Mouse (Mus musculus): Measurements from ENCODE around the gene Spi1.

The Spi1 gene

DNA sequence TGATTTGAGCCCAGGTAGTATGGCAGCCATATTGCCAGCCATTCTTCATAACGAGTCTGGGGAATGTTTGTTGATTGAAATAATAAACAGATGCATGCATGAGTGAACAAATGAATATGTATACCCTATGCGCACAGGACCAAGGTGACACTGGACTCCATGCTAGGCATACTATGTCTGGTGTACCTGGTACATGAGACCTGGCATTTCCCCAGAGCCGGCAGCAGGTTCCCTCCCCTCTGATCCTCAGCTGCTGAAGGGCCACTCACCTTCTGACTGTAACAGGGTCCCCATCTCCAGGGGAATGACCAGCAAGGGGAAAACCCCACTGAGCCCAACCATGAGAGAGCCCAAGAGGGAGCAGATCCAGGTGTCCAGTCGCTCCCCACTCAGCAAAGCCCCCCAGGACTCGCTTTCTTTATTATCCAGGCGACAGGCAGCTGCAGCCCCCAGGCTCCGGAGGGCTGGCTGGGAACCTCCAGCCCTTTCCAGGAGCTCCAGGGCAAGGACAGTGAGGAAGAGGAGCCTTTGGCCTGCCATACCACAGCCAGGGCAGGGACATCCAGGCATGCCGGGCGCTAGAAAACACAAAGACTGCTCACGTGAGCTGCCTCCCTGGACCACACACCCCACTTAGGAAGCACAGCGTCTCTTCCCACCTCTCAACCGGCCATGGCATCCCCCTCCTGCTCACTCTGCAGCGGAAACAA is 13.9 kb upstream of the Spi1 start:
- no peak for DNase-seq (ENCODE audit: low spot score)

DNA sequence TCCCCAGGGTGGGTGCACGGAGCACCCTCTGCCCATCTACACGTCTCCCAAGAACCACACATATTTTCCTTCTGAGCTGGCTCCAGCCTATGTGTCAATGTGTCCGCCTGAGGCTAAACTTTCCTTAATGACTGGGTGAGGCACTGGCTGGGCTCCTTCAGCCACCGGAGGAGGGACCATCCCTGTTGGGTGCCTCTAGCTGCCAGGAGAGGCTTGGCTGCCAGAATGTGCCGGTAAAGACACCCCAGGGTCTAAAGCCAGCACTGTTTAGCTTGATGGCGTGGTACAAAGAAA is 13.4 kb upstream of the Spi1 start:
- no peak for DNase-seq (ENCODE audit: low spot score)

DNA sequence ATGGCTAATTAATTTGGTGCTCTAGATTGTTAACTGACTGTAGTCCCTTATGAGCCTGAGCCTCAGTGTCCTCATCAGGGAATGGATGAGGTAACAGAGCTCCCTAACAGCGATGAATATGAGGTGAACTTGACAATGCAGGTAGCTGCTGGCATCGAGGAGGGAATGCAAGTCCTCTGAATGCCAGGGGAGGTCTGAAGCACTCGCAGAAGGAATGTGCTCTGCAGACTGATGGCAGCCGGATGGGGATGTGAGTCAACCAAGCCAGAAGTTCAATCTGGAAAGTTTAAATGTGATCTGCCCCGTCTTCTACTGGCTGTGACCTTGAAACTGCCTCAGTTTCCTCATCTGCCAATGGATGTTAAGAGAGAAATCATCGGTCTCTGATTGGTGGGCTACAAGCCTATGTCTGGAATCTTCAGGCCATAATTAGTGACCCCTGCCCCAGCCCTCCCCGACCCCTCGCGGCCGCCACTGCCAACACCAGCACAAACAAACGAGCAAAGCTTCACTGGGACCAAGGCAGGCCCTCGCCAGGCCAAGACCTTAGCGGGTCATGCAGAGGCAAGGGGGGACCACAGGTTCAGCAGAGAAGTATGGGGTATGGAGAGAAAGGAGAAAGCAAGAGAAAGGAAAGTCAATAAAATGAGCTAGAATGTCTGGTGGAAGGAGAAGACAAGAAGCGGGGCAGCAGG is 12.7 kb upstream of the Spi1 start:
- peak; percentile 30 for DNase-seq (ENCODE audit: low spot score)

DNA sequence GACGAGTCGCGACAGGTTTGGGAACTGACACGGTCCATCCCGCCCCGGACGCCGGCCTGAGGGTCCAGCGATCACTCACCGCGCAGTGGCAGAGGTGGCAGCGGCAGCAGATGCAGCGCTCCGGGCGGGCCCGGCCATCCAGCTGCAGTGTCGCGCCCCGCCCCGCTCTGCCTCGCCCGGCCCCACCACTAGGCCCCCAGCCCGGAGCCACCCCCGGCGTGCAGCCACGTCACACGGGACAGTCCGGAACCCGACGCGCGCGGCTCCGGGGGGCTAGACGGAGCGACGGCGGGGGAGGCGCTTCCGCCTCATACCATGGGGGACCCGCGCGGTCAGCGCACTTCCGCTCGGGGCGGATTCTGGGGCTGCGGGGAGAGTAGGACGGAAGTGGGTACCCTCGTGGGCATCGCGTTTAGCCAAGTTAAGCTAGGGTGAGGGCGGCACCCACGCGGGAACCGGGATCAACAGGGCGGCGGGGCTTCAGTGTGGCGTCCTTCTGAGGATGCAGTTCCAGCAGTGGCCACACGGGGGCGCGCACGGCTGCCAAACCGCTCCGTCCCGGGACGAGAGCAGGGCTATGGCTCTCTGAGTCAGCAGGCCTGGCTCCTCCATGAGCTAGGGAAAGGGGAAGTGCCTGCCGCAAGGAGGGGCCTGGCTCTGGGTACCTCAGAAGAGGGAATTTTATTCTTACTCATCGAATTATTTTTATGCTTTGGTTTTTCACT is 12.0 kb upstream of the Spi1 start, which contains the start of gene Slc39a13:
TSS of gene Slc39a13 (minus strand) at position 342 of the 725 bp plus-strand sequence.
- DNase-seq (ENCODE audit: low spot score), result peak; percentile 97

DNA sequence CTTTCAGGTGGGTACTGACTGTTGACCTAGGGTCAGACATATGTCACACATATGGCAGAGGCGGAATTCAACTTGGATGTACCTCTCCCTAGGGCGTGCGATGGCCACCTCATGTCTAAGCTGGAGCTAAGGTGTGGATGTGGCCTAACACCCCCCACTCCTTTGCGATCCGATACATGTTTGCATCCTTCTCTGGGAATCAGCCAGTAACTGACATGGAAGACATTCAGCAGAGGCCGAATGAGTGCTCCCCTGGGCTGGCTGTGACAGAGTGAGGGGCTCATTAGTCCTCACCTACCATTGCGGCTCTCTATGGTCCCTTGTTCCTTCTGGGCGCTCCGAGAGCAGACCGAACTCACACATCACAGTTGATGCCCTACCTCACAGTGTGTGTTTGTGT is 11.1 kb upstream of the Spi1 start:
- DNase-seq (ENCODE audit: low spot score), result no peak

DNA sequence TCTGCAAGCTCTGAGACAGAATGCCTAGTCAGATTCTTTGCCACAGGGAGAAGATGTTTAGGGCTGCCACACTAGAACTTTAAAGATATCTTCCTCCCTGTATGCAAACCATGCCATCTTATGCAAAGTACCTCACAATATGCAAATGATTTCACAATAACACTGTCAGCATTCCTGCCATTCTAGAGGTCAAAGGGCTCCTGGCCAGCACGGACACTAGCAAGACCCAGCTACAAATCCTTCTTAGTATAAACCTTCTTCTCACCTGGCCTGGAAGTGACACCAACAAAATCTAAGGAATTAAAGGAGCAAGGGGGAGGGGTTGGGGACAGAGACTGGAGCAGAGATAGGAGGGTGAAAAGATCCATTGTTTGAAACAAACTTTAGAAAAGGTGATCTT is 10.1 kb upstream of the Spi1 start:
- no peak for DNase-seq (ENCODE audit: low spot score)

DNA sequence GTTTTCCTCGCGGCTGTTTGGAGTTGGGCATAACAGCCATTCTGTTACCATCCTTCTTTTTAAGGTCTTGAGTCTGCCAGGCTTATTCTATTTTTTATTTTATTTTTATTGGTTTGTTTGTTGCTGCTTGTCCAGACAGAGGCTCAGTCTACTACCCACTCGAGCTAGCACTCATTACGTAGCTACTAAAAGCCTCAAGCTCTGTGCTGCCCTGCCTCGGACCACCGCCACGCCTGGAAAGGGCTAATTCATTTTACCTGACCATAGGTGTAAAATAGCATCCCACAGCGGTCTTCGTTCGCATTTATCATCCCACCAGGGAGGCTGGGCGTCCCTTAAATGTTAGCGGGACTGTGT is 4.3 kb upstream of the Spi1 start:
- DNase-seq (ENCODE audit: low spot score), result no peak

DNA sequence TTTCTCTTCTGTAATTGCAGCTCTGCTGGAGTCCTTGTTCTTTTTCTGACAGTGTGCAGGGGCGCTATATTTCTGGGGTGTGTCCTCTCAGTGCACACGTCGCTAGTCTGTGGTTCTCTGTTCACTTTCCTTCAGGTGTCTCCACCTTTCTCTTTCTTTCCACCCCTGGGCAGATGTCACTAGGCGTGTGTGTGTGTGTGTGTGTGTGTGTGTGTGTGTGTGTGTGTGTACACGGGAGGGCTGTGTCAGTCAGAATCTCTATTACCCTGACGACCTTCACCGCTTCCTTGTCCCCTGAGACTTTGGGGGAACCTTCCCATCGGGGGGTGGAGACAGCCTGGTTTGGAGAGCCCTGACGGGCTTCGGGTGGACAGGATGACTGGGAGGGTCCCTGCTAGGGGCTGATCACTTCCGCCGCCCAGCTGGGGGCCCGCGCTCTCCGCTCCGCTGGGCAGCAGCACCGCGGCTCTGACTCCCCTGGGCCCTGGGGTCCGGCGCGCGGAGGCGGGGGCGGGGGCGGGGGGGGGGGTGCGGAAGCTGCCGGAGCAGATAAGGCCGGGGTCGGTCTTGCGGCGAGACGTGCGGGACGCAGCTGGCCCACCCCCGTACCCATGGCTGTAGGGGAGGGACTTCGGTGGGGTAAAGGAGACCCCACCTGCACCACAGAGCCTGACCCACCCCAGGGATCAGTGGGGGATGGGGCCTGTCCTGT is 3.7 kb upstream of the Spi1 start:
- no peak for DNase-seq (ENCODE audit: low spot score)

DNA sequence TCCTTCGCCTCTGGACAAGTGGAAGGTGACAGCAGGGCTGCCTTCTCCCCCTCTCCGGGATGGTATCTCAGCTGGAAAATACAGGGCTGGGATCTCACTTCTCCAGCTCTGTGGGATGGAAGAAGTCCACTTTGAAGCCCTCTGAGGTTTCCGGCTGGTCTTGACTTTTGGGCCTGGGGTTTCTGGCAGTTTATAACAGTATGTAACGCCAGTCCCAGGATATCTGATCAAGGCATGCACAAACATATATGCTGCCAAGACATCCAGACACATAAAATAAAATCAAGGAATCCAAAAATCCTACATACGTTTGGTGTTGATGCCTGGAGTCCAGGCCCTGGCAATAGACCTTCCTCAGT is 3.2 kb upstream of the Spi1 start:
- DNase-seq (ENCODE audit: low spot score), result no peak

DNA sequence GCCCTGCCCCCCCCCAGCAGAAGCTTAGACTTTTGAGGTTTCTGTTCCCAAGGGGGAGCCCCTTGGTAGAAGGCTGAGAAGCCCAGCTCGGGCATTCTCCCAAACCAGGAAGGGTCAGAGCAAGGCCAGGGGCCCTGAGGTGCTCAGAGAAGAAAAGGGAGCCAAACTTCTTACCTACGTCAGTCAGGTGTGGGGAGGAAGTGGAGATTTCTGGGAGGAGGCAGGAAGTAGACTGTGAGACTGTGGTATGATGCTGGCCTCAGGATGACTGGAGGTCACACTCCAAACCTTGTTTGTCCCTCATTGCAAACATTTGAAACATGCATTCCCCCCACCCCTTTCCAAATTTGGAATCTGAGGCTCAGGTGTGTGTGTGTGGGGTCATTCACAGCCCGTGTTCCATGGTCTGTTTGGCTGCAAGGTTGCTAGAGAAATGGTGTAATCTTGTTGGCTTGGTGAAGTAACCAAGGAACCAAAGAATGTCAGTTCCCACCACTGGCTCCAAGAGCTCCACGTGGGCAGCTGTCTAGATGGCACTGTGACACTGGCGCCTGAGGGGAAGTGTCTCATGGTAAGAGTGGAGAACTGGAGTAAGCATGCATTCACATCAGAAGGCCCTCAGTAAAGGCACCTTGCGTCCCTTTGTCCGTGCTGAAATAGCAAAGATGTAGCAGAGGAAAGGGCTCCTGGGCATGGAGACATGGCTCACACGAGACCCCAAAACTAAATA is 1.2 kb upstream of the Spi1 start:
- DNase-seq (ENCODE audit: low spot score), result no peak

DNA sequence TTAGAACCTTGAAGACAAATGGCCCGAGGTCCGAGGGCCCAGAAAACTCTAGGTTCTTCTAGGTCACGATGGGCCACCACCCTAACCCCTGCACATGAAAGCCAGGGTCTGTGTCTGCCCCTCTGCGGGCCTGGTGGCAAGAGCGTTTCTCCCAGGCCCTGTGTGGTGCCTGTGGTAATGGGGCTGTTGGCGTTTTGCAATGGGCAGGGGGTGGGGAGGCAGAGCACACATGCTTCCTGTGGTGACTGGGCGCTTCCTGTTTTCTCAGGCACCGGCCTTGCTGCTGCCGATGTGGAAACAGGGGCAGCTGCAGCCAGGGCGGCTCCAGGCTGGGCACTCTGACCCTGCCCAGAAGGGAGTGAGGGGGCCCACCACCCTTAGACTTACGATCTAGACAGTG is 654 bp downstream of the Spi1 start:
- no peak for DNase-seq (ENCODE audit: low spot score)

DNA sequence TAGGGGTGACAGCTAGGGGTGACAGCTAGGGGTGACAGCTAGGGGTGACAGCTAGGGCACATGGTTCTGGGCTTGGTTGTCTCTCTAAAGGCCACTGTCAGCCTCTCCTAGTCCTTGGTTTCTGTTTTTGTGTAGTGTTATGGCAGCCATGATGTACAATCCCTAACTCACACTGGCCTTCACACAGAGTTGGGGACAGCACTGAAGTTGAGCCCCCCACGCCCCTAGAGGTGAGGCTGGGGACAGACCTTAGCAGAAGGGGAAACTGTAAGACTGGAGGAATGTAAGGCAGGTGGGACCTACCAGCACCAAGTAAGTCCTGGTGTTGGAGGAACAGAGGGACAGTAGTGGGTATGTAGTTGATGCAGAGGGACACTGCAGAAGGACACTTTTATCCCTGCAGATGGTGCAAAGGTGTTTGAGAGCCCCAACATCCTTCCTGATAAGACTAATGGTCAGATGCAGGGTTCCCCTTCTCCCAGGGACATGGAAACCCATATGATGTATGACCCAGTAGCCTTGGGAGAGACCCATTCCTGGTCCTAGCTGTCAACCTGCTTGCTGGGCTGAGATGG is 1.3 kb downstream of the Spi1 start:
- no peak for DNase-seq (ENCODE audit: low spot score)

DNA sequence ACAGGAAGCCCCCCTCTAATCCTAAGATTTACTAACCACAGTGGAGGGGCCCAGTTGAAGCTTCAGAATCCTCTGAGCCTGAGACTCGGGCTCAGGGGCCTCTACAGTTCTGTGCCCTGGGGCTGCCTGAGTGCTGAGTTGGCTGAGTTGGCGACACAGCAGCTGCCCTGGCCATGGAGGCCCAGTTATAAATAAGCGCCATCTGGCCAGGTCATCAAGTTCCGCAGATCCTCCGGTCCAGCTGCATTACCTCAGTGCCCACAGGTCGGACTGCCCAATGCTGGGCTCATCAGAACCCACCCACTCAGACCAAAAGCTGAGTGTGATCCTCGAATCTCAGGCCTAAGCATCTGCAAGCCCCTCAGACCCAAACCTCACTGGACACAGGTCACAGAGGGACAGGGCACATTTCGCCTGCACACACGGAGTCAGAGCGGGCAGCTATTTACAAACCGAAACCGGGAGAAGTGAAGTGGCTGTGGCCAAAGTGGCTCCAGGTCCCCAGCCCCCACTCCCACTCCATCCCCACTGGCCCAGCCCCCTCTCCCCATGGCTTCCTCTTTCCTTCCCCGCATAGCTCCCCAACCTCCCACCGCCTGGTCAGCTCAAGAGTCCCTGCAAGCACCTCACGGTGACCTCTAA is 2.1 kb downstream of the Spi1 start:
- DNase-seq (ENCODE audit: low spot score), result no peak

DNA sequence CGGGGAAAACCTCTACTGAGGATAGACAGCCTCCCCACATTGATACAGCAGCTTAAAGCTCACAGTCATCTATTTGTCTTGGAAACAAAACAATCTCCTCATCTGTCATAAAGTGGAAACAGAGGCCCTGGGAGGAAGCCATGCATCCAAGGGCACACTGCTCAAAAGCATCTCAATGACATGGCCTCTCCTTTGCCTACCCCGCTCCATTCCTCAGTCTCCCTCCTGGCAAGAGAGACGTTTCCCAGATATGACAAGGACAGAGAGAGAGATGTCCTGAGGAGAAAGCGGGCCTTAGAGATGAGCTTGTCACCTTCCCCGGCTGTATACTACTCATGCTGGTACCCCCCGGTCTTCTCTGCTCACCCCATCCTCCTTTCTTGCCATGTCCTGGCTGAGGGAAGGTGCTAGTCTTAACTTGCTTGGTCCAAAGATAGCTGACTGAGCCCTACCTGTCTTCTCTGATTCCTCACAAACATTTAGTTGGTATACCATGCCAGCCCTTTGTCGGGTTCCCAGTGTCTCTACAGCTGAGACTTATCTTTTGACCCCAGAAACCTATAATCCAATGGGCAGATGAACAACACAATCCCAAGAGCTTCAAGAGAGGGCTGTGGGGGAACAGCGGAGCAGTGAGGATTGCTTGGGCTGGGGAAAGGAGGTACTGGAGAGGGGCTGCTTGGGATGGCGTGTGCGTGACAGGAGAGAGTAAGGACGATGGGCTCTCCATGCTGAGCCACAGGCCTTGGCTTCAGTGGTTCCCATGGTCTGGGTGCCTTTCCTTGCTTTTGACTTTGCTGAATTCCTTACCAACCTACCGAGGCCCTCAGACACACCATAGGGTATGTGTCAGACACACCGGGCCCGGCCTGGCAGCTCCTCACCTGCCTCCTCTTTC is 3.6 kb downstream of the Spi1 start:
- DNase-seq (ENCODE audit: low spot score), result no peak

DNA sequence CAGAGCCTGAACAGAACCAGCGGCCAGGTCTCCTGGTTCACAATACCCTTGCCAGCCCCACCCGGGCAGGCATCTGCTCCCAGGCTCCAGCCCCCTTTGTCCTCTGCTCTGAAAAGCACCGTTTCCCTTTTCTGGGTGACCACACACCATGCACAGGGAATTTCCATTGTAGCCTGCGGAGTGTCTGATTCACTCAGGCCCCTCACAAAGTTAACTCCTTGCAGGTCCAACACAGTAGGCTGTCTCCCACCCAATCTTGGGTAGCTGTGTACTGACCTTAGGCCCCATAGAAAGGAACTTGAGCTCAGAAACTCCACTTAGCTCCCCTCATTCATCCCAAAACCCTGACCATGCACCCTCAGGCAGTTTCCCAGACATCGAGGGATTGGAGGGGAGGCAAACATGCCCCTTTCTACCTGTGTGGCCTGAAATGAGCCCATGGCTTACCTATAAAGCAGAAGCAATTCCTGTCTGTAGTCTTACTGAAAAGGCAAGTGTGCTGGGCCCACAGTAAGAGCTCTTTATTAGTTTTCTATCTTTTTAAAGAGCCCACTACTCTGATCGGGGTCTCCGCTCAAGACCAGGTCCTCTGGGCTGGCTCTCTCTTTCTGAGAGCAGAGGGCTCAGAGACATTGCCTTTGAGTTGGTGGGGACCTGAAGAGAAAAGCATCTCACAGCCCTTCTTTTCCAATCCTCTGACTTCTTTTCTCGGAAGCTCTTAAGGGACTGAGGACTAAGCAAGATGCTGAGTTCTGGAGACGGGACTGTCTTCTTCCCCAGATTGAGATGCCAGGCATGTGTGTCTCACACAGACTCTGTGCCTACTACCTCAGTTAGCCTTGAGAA is 4.4 kb downstream of the Spi1 start:
- DNase-seq (ENCODE audit: low spot score), result no peak

DNA sequence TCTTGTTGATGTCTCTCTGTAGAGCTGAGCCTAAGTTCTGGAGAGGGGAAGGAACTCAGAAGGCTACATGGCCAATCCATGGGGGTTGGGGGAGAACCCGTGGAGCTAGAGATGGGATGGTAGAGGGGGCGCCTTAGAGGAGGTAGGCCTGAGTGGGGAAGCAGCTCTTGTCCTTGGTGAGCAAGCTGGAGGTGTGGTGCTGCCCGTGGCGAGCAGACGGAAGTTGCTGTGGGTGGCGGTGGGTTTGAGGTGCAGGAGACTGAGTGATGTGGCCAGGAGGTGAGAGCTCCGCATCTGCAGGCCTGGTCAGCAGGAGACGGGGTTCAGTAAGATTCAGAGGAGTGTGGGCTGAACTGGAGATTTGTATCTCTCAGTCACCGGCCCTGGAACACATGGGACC is 5.3 kb downstream of the Spi1 start:
- no peak for DNase-seq (ENCODE audit: low spot score)

DNA sequence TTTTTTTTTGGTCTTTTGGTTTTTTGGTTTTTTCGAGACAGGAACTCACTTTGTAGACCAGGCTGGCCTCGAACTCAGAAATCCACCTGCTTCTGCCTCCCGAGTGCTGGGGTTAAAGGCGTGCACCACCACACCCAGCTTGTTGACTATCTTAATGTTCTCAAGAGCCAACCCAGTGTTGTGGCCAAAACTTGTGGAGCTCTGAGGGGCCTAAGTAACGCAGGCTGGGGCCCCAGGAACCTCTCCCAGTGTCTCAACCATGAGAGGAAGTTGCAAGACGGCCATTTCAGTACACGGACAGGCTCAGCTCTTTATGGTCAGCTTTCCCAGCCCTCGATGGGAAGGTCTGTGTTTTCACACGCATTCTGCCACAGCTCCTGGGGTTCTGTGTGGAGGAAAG is 6.8 kb downstream of the Spi1 start:
- DNase-seq (ENCODE audit: low spot score), result no peak

DNA sequence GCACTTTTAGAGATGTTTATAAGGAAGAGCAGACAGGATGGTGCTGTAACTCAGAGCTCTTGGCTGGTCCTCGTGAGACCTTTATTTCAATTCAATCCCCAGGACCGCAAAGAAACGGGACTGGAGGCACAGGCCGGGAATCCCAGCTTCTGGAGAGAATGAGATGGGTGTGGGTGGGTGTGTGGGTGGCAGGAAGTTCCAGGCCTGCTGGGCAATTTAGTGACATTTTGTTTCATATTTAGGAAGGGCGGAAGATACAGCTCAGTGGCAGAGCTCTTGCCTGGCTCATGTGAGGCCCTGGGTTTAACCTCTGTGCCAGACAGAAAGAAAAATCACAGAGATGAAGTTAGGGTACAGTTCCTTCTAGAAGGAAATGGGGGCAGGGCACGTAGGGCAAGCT is 8.0 kb downstream of the Spi1 start:
- no peak for DNase-seq (ENCODE audit: low spot score)

DNA sequence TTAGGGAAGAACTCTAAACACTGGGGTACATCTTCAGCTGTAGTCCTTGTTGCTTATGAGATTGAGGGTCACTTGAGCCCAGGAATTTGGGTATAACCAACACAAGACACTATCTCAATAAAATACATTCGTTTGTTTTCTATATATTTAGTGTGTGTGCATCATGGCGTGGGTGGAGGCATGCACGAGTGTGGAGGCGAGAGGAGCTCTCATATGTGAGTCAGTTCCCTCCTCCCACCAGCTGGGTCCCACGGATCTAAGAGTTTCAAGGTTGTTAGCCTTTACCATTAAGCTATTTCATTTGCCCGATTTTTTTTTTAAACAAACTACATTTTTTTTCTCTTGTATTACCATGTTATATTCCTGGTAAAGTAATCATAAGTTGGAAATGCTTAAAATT is 8.6 kb downstream of the Spi1 start:
- DNase-seq (ENCODE audit: low spot score), result no peak
